In the genomic region with DNA sequence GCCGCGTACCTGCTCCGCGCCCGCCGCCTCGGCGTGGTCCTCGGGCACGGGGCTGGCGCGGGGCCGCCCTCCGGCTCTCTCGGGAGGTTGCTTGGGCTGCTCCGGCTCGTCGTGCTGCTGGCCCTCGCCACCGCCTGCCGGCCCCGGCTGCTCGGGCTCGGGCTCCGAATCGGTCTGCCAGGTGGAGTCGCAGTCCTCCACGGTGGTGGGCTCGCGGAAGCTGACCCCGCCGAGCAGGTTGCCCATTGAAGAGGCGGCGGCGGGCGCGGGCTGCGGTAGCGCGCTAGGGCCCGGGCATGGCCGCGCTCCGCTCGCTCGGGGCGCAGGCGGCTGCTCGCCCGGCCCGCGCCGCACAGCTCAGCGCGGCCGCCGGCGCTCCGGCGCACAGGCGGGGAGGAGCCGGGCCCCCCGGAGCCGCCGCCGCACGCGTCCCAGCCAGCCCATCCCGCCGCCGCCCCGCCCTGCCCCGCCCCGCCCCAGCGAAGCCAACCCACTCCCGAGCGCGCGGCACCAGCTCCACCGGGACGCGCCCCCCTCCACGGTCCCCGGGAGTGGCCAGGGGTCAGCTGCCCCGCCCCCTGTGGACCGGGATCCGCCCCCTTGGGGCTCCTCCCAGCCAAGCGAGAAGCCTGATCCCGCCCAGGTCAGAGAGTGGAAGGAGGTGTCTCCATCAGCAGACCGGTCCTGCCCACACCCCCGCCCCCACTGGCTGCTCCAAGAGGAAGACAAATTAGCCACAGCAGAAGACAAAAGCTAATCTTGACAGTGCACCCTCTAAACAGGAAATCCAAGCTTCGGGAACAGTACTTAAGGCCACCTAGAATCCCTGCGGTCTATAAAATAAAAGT, we compare ENCODE assay signal across 8 mouse cellular contexts. TPM values are rescaled to one million over a fixed set of nuclear protein-coding genes. Genes with fewer than 3 reads are reported as not detected.
DNase-seq lines count a peak whose midpoint lies in the region; ATAC-seq and TF ChIP-seq lines count a peak whose summit lies in the region.

No protein-coding gene starts in this region.

- H3K4me1 ChIP-seq in hindbrain, embryonic 13.5 days (replicated peaks), result peaks cover 44% of the 10 kb centered on the region

- H3K9ac ChIP-seq in hindbrain, embryonic 13.5 days, result peak overlapping the region; percentile 94

- peak overlapping the region; percentile 85 for H3K4me3 ChIP-seq in hindbrain, embryonic 13.5 days

- in situ Hi-C loops in Patski (cut with MboI; ENCODE audit: low pct_unique_long_range_greater_than_20kb), result no loop called here

- DNase-seq in Patski (ENCODE audit: low read depth, low spot score), result peak; percentile 19
- DNase-seq in cerebellum, postnatal 14 days, result peak; percentile 96 to 98
- DNase-seq in frontal cortex, postnatal 14 days (ENCODE audit: low spot score in 2 of 2), result peak; percentile 86 to 90
- DNase-seq in layer of hippocampus, postnatal 25 days (ENCODE audit: extremely low spot score in 1 of 2, low spot score in 1 of 2), result peak; percentile 76 to 81
- peak; percentile 98 for DNase-seq in lung, postnatal 25 days (ENCODE audit: low spot score)
- peak; percentile 94 for DNase-seq in retina, embryonic 14.5 days (ENCODE audit: low spot score)
- DNase-seq in thymus, postnatal 4 days, result peak; percentile 77

- peak overlapping the region; percentile 71 for H3K4me2 ChIP-seq in hindbrain, embryonic 13.5 days

- CTCF ChIA-PET in Patski (lab: Charles Lee), result no interaction called here

- POLR2A ChIA-PET in Patski (lab: Charles Lee), result no interaction called here

- H3K27ac ChIP-seq in hindbrain, embryonic 13.5 days, result peak overlapping the region; percentile 91

- H3K9me3 ChIP-seq in hindbrain, embryonic 13.5 days, result no peaks in the 10 kb centered on the region

- peak; percentile 94 for ATAC-seq in Patski
- peak; percentile 94 for ATAC-seq in hindbrain, embryonic 13.5 days (ENCODE audit: low FRiP score)

- no peaks in the 10 kb centered on the region for H3K36me3 ChIP-seq in hindbrain, embryonic 13.5 days

- whole genome bisulfite sequencing in hindbrain, embryonic 13.5 days, result under 1% methylated on average over 45 of the region's 93 CpGs

- H3K27me3 ChIP-seq in Patski, result peaks cover 7% of the 10 kb centered on the region
- peaks cover 4% of the 10 kb centered on the region; the same call in 1 of the 2 replicates for H3K27me3 ChIP-seq in hindbrain, embryonic 13.5 days

- TF ChIP-seq CTCF in Patski (IDR thresholded peaks at IDR 0.05), result no peak

RNA-seq across cellular contexts. Expression of a gene that starts 14.5 kb away (rescaled TPM):
- 1.6 TPM for polyA plus RNA-seq in Patski (2021)
- 11.4 and 13.9 TPM in 2 replicates for polyA plus RNA-seq in hindbrain, embryonic 13.5 days (2015; fragmentation: Nextera tagmentation; extraction: Ambion mirVana)
- total RNA-seq in layer of hippocampus, postnatal 25 days (2021), result 100 to 1,000 TPM; 136 to 137 TPM

Comparison
In these comparisons a context has a peak if more than half of its experiments do, and no peak if none do; other contexts are left out.
1. Peak in every context shown above with its lines: DNase-seq, ATAC-seq, H3K4me3 ChIP-seq and H3K27ac ChIP-seq.
2. DNase-seq: peak in every context shown above with its lines; median percentile 98 in lung, postnatal 25 days; 97 in cerebellum, postnatal 14 days; 94 in retina, embryonic 14.5 days; 88 in frontal cortex, postnatal 14 days; 78 in layer of hippocampus, postnatal 25 days; 77 in thymus, postnatal 4 days; 19 in Patski.